Mouse (Mus musculus) right cerebral cortex, postnatal 25 days (tissue): ENCODE measurements around the gene Rassf7.

ENCODE experiments used
- DNase-seq: peaks from one replicate; pipeline ENCODE4 v3.0.0; 2022

Rassf7 gene

DNA sequence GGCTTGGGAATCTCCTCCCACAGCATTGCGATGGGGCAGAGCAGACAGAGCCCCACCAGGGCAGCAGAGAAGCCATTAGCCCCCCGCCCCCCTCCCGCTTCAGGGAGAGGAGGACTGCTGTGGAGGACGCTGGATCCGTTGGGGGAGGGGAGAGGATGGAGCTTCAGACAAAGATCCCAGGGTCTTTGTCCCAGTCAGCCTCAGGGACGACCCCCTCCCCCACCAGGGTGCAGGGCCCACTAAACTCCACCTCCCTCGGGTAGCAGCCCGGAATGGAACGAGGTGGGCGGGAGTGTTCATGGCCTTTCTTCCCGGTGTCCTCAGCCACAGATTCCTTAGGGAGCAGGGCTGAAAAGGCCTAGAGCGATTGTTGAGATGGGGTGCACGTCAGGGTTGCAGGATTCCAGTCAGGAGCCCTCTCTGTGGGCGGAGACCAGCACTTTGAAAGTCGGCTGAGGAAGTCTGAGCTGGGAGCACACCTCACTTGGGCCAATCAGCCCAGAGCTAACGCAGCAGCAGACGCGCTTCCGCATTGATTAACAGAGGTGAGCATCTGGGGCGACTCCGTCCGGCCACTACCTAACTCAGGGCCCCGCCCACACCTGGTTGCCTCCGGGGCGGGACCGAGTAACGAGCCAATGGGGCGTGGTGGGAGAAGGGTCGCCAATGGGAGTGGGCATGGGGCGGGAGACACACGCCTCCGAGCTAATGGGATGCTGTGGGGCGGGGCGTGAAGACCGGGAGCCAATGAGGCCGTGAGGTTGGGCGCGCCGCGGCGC is at the start of gene Rassf7:
TSS of gene Rassf7 (plus strand) at position 760 of the 779 bp plus-strand sequence.
- DNase-seq = peak; percentile 76

DNA sequence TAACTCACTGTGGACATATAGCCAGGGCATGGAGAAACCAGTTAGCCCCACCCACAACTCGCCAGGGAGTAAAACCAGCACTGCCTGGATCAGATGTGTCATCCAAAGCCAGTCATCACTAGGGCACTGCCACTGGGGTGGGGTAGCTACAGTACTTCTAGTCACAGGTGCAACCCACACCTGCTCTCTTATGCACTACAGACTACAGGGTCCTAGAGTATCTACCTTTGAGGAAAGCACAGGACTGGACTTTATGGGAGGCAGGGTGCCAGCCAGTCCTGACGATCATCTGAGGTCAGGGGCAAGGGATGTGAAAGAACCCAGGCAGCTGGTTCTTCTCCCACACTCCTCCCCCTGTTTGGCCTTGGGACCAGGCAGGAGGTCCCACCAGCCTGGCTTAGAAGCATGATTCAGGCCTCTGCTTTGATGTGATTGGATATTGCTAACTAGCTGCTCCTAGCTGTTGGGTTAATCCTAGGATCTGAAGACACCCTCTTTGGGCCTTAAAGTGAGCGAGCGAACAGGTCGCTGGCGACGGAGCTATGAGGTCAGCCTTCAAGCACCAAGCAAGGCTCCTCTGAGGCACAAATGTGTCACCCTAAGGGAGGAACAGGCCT is 47.7 kb upstream of the Rassf7 start:
- no peak for DNase-seq

DNA sequence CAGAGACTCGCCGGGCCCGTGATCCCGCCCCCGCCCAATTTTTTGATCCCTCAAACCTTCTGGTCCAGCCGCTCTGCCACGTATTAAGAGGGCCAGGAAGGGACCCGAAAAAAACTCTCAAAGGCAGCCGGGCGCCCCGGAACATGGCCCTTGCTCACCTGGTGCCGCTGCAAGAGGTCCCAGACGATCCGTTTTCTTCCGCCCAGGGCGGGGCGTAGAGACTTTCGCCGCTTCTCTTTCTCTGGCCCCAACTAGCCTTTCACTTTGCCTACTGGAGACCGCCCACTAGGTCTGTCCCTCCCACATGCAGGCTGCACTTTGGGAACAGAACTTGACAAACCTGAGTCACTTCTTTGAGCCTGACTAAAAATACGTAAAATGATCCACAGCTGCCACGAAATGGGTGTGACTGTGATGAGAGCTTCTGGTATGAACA is 47.1 kb upstream of the Rassf7 start:
- DNase-seq = peak; percentile 61

DNA sequence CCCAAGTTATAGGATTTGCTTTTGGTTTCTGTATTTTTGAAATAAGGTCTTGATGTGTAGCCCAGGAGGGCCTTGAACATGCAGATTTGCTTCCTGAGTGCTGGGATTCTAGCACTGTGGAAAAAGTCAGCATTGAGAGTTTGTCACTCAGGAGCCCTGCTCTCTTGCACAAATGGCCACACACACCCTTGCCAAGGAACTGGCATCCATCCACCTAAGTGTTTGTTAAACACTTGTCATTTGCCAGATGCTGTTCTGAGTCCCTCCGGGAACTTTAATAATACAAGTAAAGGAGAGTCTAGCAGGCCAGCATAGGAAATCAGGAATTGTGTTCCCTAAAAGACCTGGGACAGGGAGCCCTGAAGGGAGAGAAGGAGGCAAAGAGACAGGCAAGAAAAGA is 46.4 kb upstream of the Rassf7 start:
- DNase-seq = no peak

DNA sequence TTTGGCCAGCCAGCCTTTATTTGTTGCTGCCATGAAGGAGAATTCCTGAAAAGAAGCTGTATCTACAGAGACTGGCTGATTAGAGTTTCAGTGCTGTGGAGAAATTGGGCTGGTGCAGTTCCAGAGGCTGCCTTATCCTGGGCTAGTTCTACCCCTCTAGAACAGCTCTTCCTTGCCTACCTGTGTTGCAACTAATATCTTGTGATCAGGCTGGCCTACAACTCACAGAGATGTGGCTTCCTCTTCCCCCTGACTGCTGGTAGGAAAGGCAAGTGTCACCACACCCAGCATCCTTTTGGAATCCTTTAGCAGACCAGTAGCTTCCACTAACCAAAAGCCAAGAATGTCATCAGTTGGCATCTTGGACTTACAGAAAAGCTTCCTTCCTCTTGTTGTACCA is 45.8 kb upstream of the Rassf7 start:
- DNase-seq = no peak

DNA sequence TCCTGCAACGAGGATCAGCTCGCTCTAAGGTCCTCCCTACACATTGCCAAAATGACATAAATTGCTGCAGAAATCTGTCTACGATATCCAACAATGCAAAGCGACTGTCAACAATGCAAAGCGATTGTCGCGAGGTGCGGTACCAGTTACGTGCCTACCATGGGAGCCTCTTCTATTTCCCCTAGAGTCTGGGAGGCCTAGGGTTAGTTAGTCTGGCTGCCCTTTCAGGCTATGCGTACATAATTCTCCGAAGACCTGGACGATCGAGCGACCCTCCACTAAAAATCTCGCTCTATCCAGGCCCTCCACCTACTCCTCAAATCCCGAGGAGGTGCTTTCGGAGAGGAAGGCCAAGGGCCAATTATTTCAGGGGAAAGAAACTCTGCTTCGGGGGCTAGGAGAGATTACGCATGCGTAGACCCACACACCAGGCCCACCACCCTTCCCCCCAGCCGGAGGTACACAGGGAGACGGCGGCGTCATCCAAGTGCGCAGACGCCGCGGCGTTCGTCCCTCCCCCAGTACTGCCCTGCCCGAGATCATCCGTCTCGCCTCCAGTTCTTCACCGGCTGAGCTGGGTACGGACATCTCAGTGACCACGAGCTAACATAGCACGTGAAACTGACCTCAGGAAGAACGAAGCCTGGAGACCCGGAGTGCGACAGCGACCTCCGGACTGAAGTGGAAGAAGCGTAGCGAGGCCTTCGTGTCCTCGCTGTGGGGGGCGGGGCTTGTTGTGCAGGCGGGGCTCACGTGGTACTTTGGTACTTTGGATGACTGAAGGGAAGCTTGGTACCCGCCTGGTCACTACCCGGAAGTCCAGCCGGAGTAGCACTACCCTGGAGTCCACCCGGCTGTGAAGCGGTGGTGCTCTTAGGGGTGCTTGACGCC is 43.3 kb upstream of the Rassf7 start, which contains the start of gene Rnh1:
TSS of gene Rnh1 (minus strand) at position 742 of the 891 bp plus-strand sequence.
- peak; percentile 92 for DNase-seq

DNA sequence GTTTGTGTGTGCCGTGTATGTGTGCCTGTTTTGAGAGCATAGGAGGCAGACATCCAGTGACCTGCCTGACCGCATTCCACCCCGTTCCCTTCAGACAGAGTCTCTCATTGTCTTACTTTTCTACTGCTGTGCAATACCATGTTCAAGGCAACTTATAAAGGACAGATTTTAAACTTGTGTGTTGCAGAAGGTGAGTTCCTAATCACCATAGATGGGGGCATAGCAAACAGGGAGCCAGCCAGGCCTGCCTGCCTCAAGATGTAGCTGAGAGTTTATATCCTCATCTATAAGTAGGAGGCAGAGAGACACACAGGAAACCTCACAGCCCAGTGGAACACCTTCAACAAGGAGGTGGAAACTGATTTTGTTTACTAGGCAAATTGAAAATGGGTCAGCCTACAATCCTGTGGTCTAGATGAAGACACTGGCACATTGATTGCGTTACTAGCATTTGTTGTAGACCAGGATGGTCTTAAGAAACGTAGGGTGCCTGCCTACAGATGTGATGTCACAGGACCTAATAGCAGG is 42.3 kb upstream of the Rassf7 start:
- DNase-seq = no peak

DNA sequence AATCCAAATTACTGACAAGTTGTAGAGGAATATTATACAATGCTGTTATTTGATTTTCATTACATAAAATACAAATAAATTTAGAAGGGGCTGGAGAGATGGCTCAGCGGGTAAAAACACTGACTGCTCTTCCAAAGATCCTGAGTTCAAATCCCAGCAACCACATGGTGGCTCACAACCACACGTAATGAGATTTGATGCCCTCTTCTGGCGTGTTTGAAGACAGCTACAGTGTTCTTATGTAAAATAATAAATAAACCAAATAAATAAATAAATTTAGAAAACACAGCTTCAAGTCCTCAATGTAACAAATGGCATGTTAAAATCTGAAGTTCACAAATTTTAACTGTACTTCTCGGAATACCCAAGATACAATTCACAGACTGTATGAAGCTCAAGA is 40.6 kb upstream of the Rassf7 start:
- no peak for DNase-seq

DNA sequence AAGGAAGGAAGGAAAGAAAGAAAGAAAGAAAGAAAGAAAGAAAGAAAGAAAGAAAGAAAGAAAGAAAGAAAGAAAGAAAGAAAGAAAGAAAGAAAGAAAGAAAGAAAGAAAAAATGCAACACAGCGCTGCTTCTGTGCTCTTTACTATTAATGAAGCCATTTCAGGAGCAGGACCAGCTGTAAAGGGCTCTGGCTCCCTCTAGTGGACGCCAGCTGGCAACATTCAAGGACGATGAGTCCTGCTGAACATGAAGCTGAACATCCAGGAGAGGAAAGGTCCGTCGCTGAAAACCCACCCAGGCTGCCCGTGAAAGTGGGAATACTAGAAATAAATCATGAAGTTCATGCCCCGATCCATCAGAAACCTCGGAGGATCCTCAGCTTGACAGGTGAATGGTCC is 39.5 kb upstream of the Rassf7 start:
- DNase-seq = peak; percentile 78

DNA sequence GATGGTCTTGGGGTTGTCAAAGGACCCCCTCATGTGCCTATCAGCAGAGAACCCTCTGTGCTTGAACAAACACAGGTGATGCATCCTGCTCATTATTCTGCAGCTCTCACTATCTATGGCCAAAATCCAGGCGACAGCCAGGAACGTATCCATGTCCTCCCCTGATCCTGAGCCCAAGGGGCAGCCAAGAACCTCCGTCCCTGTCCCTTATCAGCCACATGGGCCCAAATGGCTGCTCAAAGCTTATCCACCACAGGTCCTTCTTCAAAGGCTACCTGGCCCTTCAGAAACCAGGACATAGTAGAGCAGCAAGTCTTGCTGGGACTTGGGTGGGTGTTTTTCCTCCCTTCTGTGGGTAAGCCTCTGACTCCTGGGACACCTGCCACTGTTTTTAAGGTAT is 27.5 kb upstream of the Rassf7 start:
- no peak for DNase-seq

DNA sequence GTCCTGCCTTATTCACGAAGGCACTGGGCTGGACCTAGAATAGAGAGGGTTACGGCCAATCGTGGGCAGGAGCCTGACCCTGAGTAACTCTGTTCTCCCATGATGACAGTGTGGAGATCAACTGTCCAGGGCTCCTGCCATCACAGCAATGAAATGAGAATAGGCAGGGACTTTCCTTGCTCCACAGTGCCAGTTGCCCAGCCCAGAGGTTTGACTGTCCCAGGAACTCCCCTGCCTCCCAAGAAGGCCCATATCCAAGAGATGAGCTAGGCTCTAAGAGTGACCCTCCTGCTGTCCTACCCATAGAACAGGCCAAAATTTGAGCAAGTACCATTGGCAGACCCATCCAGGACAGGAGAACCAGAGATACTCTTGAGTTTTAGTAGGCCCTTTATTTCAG is 26.9 kb upstream of the Rassf7 start:
- DNase-seq = no peak

DNA sequence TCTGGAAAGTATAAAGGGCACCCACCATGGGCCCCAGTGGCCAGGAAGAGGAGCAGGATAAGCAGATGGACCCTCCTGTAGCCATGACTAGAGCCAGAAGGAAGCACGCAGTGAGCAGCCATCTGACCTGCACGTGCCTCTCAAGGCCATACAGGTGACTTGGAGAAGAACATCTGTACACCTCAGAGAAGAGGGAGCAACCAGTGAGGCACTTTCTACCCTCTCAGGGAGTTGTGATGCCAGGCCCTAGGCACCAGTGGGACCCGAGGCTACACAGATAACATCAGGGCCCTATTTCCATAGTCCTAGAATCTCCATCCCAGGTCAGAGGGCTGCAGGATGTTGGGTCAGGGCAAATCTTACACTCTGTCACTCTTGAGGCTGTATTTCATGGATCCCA is 25.4 kb upstream of the Rassf7 start:
- DNase-seq = no peak

DNA sequence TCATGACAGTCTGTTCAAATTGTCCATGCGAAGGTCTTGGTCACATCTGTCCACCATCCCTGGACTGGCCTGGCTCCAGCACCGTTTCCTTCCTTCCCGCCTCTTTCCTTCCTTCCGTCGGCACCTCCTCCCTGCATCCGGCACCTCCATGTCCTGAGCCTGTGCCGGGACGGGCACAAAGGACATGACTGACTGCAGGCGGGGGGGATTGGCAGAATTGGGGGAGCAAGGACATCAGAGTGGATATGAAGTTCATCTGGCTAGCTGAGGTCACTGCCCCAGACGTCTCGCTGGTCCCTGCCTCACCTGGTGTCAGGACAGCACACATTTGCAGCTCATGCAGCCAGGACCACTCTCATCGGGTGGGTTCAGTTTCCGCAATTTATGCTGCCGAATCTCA is 24.6 kb upstream of the Rassf7 start:
- DNase-seq = no peak

DNA sequence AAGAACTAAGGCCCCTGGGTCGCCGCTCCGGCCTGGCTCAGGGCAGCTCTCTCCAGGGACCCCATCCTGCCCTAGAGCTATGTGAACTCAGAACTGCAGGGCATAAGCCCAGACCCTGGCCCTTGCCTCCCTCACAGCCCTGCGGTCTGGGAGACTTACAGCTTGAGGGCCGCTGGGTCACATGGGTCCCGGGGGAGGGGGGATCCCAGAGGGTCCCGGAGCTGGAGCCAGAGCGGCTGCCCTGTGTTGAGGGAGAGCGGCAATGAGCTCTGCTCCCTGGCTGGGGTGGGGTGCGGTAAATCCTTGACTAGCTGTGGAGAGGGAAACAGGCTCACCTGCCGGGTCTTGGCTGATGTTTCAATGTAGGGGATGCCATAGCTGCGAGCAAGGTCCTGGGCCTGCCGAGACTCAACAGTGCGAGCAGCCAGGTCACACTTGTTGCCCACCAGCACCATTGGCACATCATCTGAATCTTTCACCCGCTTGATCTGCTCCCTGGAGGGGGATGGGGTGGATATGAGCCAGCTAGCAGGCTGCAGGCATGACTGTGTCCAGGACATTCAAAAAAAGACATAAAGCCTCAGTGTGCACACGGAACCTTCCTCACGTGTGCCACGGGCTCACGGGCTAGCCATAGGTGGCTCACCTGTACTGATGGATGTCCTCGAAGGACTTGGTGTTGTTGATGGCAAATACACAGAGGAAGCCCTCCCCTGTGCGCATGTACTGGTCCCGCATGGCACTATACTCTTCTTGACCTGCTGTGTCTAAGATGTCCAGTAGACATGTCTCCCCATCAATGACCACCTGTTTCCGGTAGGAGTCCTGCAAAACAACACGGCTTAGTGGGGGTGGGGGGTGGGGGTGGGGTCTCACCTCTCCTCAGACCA is 23.6 kb upstream of the Rassf7 start:
- no peak for DNase-seq

DNA sequence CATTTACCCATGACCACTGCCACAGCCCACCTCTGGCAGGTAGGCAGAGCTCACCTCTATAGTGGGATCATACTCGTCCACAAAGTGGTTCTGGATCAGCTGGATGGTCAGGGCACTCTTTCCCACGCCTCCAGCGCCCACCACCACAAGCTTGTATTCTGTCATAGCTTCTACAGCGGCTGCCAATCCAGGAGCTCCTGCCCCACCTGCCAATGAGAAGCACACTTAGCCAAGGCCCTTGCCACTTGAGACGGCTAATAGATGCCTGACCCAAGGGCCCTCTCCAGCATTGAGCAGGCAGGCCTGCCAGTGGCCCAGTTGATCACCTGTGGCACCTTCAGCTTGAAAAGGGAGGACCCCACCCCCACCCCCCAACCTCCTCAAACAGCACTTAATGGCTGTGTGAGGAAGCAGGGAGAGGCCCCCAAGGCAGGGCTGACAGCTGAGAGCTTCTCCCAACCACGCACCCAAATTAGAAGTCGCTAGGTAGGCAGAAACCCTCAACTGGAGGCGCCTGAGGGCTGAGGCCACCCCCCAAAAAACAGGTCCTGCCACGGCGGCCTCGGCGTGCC is 22.8 kb upstream of the Rassf7 start:
- DNase-seq = no peak

DNA sequence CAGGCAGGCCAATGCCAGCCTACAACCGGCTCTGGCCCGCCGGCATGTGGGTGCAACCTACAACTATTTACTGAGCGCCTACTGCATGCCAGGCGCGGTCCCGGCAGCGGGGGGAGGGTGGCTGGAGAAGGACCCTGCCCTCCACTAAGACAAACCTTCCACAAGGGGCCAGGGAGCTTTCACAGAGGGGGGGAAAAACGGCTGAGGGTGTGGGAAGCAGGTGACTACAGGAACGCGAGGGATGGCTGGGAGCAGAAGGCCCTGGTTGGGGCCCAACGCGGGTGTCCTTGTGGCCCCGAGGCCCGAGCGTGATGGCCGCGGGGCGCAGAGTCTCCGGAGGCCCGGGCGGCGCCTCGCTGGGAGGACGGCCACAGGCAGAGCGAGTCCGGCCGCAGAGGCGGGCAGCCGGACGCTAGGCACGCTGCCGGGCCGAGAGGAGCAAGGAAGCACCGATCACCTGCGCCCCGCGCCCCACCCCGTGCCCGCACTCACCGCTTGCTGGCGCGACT is 22.3 kb upstream of the Rassf7 start:
- DNase-seq = peak; percentile 62

DNA sequence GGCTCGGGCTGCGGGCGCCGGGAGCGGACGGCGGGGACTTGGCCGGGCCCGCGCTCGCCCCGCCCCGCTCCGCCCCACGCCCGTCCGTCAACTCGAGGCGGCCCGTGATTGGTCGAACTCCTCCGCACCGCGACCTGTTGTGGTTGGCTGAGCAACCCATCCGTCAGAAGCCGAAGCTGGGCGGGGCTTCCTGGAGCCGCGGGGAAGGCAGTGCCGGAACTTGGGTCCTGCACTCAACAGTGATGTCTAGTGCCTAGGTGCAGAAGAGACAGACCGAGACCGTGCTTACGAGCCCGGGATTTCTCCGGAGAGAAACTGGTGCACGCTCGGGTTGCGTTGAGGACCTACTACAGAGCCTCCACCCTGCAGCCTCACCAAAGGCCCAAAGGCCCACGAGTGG is 21.7 kb upstream of the Rassf7 start, which contains the start of the genes Hras and Lrrc56:
TSS of gene Hras (minus strand) at position 58 of the 400 bp plus-strand sequence.
TSS of gene Lrrc56 (plus strand) at position 210 of the 400 bp plus-strand sequence.
- peak; percentile 99 for DNase-seq

DNA sequence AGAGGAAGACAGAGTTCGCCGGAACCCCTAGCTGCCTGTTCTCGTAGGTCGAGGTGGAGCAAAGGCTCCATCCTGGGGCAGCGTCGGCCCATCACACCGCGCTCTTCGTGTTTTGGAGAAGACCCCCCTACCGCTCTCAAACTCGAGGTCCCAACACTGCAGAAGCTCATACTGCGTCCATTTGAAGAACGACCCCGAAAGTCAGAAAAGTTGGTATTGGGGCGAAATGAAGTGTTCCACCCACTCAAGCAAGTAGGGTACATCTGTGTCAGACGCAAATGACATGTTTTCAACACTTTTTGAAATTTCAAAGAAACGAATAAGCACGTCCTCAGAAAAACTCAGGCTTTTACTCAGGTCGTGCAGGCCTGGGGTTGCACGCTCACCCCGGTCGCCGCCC is 21.3 kb upstream of the Rassf7 start:
- no peak for DNase-seq

DNA sequence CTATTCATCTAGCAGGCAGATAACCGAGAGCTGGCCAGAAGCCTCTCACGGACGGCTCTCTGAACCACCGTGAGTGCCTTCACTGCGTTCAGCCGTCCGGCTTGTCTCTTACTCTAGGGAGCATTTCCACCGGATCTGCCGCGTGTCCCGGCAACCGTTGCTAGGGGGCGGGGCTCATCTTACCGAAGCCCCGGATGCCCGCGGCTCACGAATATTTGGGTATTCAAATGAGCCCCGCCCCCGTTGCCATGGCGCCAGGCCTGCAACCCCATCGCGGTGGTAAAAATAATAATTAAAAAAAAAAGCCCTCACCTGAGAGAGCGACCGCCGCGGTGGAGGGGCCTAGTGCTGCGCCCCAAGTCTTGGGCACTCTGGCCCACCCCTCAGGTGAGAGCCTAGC is 20.8 kb upstream of the Rassf7 start:
- peak; percentile 85 for DNase-seq

DNA sequence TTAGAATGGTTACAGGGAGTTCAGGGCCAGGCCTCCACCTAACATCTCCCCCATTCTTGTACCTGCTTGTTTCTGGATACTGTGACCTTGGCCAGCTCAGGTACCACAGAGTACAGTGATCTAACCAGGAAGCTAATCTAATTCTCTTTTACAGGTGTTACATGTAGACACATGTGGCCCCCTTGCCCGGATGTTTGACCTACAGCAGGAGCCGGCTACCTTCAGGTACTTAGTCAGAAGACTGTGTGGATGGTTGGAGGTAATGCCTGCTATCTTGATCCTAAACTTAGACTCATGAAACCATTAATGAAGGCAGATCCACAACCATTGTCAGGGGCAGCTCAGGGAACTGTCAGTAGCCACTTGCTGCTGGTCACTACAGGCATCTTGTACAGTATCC is 19.9 kb upstream of the Rassf7 start:
- DNase-seq = no peak

DNA sequence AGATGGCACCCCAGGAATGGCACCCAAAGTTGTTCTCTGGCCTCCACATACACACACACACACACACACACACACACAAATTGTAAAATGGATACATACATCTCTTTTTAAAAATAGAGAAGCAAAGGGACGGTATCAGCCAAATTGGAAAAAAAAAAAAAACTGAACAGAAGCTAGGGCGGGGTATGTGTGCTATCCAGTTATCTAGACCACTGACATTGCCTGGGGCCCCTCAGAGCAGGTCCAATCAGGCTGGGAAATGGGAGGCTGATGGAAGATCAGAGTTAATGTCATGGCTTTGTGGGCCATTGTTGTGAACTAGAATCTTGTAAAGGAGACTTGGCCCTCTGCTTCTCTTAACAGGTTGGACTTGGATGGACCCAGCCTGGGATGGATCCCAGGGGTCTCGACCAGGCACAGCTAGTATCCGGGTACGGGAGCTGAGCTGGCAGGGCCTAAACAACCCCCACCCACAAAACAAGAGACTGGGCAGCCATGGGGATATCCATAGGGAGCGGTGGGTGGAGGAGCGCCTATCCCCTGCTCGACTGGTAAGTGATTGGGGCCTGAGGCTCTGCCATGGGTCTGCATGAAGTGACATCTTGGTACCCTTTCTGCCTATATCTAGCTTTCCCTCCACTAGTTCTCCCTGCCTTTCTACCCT is 18.9 kb upstream of the Rassf7 start:
- DNase-seq = no peak
